Mouse (Mus musculus): ENCODE data around the gene Tjap1. TPM values are rescaled to one million over a fixed set of nuclear protein-coding genes. Genes with fewer than 3 reads are reported as not detected.

Gene Tjap1
- polyA plus RNA-seq, 1 experiment from 2014 or later = 34.6 TPM

DNA sequence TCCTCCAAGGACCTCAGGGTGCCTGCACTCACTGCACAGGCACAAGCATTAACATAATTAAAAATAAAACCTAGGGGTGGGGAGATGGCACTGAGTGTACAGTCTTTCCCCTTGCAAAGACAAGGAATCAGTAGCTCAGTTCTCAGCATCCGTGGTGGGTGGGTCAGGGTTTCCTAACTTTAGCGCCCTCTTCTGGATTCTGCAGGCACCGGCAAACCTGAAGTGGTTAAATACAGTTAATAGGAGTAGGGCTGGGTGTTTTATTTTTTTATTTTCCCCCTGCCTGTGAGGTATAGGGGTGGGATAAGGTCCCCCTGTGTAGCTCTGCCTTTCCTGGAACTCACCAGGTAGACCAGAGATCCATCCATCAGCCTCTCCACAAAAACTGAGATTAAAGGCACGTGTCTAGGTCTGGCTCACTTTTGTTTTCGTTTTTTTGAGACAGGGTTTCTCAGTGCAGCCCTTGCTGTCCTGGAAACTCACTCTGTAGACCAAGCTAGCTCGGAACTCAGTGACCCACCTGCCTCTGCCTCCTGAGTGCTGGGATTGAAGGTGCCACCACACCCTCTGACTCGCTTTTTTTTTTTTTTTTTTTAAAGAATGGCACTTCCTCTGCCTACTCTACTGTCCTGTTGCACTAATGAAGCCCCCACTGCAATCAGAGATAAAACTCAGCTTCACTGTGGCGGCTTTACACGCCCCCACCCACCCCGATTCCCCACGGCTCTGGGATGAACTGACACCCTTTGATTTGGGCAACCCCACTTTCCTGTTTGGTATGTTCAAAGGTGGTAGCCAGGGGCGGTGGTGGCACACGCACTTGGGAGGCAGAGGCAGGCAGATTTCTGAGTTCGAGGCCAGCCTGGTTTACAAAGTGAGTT, 30.0 kb downstream of the Tjap1 start:
- no peak for ATAC-seq (ENCODE audit: insufficient number of reproducible peaks, insufficient read depth, low FRiP score, low read depth)
- H3K4me1 ChIP-seq (ENCODE audit: control insufficient read depth in 2 of 2, insufficient read depth in 2 of 2, low read length in 2 of 2) = peaks cover 13 to 24% of the 10 kb centered on the region in 2 experiments
- no peak overlapping the region for H3K4me3 ChIP-seq (ENCODE audit: control insufficient read depth in 1 of 2, insufficient read depth in 1 of 2, low read depth in 1 of 2, low read length in 2 of 2)
- H3K9me3 ChIP-seq (ENCODE audit: control insufficient read depth, low read length) = no peaks in the 10 kb centered on the region
- H3K27ac ChIP-seq (replicated peaks in 1 of 2; ENCODE audit: control insufficient read depth in 1 of 2, insufficient read depth in 1 of 2, low read depth in 2 of 2, low read length in 2 of 2) = no peak overlapping the region
- peak overlapping the region; percentile 100 for H3K4me2 ChIP-seq (ENCODE audit: low read length)
- peak overlapping the region; percentile 65 for H3K9ac ChIP-seq (ENCODE audit: low read length)
- WGBS = 55% methylated on average over 14 of the region's 14 CpGs
- H3K27me3 ChIP-seq (ENCODE audit: control insufficient read depth, insufficient read depth, low read length) = peaks cover 16% of the 10 kb centered on the region
- peaks cover 43% of the 10 kb centered on the region for H3K36me3 ChIP-seq (ENCODE audit: control insufficient read depth, insufficient read depth, low read length)

- Histone ChIP-seq H3K4me3 (ENCODE audit: control insufficient read depth in 1 of 2, insufficient read depth in 1 of 2, low read depth in 1 of 2, low read length in 2 of 2) (no peak overlapping the region), H3K9me3 (ENCODE audit: control insufficient read depth, low read length) (no peaks in the 10 kb centered on the region), H3K9ac (ENCODE audit: low read length) (no peak overlapping the region), H3K4me2 (ENCODE audit: low read length) (no peak overlapping the region), H3K4me1 (ENCODE audit: control insufficient read depth in 2 of 2, insufficient read depth in 2 of 2, low read length in 2 of 2) (peaks cover 19 to 33% of the 10 kb centered on the region in 2 experiments), H3K27ac (replicated peaks in 1 of 2; ENCODE audit: control insufficient read depth in 1 of 2, insufficient read depth in 1 of 2, low read depth in 2 of 2, low read length in 2 of 2) (no peak overlapping the region), H3K36me3 (ENCODE audit: control insufficient read depth, insufficient read depth, low read length) (peaks cover 42% of the 10 kb centered on the region), H3K27me3 (ENCODE audit: control insufficient read depth, insufficient read depth, low read length) (peaks cover 16% of the 10 kb centered on the region)
- WGBS = 77% methylated on average over 7 of the region's 7 CpGs
- no peak for ATAC-seq (ENCODE audit: insufficient number of reproducible peaks, insufficient read depth, low FRiP score, low read depth)
These were observed 31.7 kb downstream of the Tjap1 start for GRCm38 (mm10) chr17:46251174-46251573.

DNA sequence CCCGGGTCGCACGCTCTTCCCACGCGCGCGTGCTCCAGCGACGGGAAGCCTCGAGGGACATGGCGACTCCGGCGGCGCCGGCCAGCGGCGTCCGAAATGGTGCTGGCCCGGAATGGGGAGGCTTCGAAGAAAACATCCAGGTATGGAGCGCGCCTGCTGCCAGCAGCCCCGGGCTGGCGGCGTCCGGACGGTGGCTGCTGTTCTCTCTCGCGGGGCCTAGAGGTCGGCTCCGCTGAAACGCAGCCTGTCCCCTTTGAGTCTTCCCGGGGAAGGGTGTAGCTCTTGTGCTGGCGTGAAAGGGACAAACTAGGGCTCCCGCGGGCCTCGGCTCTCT, 34.7 kb downstream of the Tjap1 start:
- Histone ChIP-seq H3K4me3 (ENCODE audit: control insufficient read depth in 1 of 2, insufficient read depth in 1 of 2, low read depth in 1 of 2, low read length in 2 of 2) (peak overlapping the region; percentile 81 to 90), H3K27me3 (ENCODE audit: control insufficient read depth, insufficient read depth, low read length) (no peaks in the 10 kb centered on the region), H3K36me3 (ENCODE audit: control insufficient read depth, insufficient read depth, low read length) (peaks cover 72% of the 10 kb centered on the region), H3K27ac (replicated peaks in 1 of 2; ENCODE audit: control insufficient read depth in 1 of 2, insufficient read depth in 1 of 2, low read depth in 2 of 2, low read length in 2 of 2) (peak overlapping the region; percentile 37 to 68), H3K9me3 (ENCODE audit: control insufficient read depth, low read length) (no peaks in the 10 kb centered on the region), H3K9ac (ENCODE audit: low read length) (peak overlapping the region; percentile 98), H3K4me2 (ENCODE audit: low read length) (peak overlapping the region; percentile 77), H3K4me1 (ENCODE audit: control insufficient read depth in 2 of 2, insufficient read depth in 2 of 2, low read length in 2 of 2) (peaks cover 14 to 22% of the 10 kb centered on the region in 2 experiments)
- WGBS = under 1% methylated on average over 37 of the region's 37 CpGs
- ATAC-seq (ENCODE audit: insufficient number of reproducible peaks, insufficient read depth, low FRiP score, low read depth) = peak; percentile 20

DNA sequence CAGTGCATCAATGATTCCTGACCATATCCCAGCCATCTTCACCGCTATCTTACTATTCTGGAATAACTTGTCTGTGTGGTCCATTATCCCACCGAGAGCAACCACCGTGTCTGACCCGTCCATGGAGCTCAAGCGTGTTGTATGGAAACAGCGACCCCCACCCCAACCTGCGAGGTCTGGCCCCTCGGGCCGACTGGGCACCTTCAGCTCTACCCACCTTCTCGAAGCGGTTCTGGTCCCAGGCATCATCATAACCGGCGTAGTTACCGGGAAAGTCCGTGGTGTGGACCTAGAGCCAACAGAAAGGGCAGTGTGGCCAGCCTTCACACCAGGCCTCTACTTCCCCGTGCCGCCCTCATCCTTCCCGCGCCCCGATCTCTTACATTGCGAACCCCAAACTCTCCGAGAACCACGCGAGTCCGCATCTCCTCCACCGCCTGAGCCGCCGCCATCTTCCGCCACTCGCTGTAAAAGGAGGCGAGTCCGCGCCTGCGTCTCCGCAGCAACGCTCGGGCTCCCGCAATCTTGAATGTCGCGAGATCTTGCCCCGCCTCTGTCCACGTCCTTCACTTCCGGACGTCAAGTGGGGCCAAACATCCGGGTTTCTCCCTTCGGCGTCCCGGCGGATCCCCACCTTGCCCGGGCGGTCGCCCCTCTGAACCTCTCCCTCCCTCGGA, 35.2 kb downstream of the Tjap1 start, which contains the start of the genes Polr1c and Yipf3:
Polr1c (minus strand) TSS at position 543 of the 677 bp plus-strand sequence.
Yipf3 (plus strand) TSS at position 569 of the 677 bp plus-strand sequence.
- under 1% methylated on average over 53 of the region's 53 CpGs for WGBS

DNA sequence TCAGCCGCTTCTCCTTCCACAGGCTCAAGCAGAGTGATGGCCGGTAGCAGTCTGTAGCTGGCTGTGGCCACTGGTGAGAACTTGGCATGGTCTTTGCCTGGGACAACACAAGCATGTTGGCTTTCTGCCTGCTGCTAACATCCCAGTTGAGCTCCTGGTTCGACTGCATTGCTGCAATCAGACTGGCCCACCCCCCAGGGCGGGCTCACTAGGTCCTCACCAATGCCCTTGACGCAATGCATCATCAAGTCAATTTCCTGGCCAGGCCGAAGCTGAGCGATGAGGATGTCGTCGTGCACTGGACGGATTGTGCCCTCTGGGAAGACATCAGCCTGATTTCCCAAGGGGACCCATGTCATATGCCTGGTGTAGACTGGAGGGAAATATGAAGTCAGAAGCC, 38.2 kb downstream of the Tjap1 start:
- Histone ChIP-seq H3K27me3 (ENCODE audit: control insufficient read depth, insufficient read depth, low read length) (no peaks in the 10 kb centered on the region), H3K9me3 (ENCODE audit: control insufficient read depth, low read length) (no peaks in the 10 kb centered on the region), H3K4me3 (ENCODE audit: control insufficient read depth in 1 of 2, insufficient read depth in 1 of 2, low read depth in 1 of 2, low read length in 2 of 2) (no peak overlapping the region), H3K9ac (ENCODE audit: low read length) (no peak overlapping the region), H3K27ac (replicated peaks in 1 of 2; ENCODE audit: control insufficient read depth in 1 of 2, insufficient read depth in 1 of 2, low read depth in 2 of 2, low read length in 2 of 2) (no peak overlapping the region), H3K36me3 (ENCODE audit: control insufficient read depth, insufficient read depth, low read length) (peaks cover 73% of the 10 kb centered on the region), H3K4me1 (ENCODE audit: control insufficient read depth in 2 of 2, insufficient read depth in 2 of 2, low read length in 2 of 2) (peaks cover 18 to 20% of the 10 kb centered on the region in 2 experiments), H3K4me2 (ENCODE audit: low read length) (no peak overlapping the region)
- ATAC-seq (ENCODE audit: insufficient number of reproducible peaks, insufficient read depth, low FRiP score, low read depth) = no peak
- WGBS = 78% methylated on average over 10 of the region's 10 CpGs

More for the DNA sequence above, 35.2 kb downstream of the Tjap1 start, which contains the start of the genes Polr1c and Yipf3:
- Histone ChIP-seq H3K27ac (replicated peaks in 1 of 2; ENCODE audit: control insufficient read depth in 1 of 2, insufficient read depth in 1 of 2, low read depth in 2 of 2, low read length in 2 of 2) (peak within 1 kb of the TSS; percentile 37 to 68), H3K4me3 (ENCODE audit: control insufficient read depth in 1 of 2, insufficient read depth in 1 of 2, low read depth in 1 of 2, low read length in 2 of 2) (peak within 1 kb of the TSS; percentile 81 to 90), H3K9ac (ENCODE audit: low read length) (peak within 1 kb of the TSS; percentile 98), H3K4me2 (ENCODE audit: low read length) (peak within 1 kb of the TSS; percentile 77), H3K9me3 (ENCODE audit: control insufficient read depth, low read length) (no peaks in the 10 kb centered on the region), H3K4me1 (ENCODE audit: control insufficient read depth in 2 of 2, insufficient read depth in 2 of 2, low read length in 2 of 2) (peaks cover 14 to 20% of the 10 kb centered on the region in 2 experiments), H3K36me3 (ENCODE audit: control insufficient read depth, insufficient read depth, low read length) (peaks cover 77% of the 10 kb centered on the region), H3K27me3 (ENCODE audit: control insufficient read depth, insufficient read depth, low read length) (no peaks in the 10 kb centered on the region)
- ATAC-seq (ENCODE audit: insufficient number of reproducible peaks, insufficient read depth, low FRiP score, low read depth) = peak; percentile 88

GRCm38 (mm10) chr17:46243624-46244023, 39.2 kb downstream of the Tjap1 start:
- H3K36me3 ChIP-seq (ENCODE audit: control insufficient read depth, insufficient read depth, low read length) = peaks cover 74% of the 10 kb centered on the region
- no peak overlapping the region for H3K9ac ChIP-seq (ENCODE audit: low read length)
- H3K27ac ChIP-seq (replicated peaks in 1 of 2; ENCODE audit: control insufficient read depth in 1 of 2, insufficient read depth in 1 of 2, low read depth in 2 of 2, low read length in 2 of 2) = no peak overlapping the region
- no peak overlapping the region for H3K4me2 ChIP-seq (ENCODE audit: low read length)
- peaks cover 15% of the 10 kb centered on the region in 2 experiments for H3K4me1 ChIP-seq (ENCODE audit: control insufficient read depth in 2 of 2, insufficient read depth in 2 of 2, low read length in 2 of 2)
- H3K4me3 ChIP-seq (ENCODE audit: control insufficient read depth in 1 of 2, insufficient read depth in 1 of 2, low read depth in 1 of 2, low read length in 2 of 2) = no peak overlapping the region
- H3K27me3 ChIP-seq (ENCODE audit: control insufficient read depth, insufficient read depth, low read length) = no peaks in the 10 kb centered on the region
- no peaks in the 10 kb centered on the region for H3K9me3 ChIP-seq (ENCODE audit: control insufficient read depth, low read length)
- WGBS = 82% methylated on average over 2 of the region's 2 CpGs
- ATAC-seq (ENCODE audit: insufficient number of reproducible peaks, insufficient read depth, low FRiP score, low read depth) = no peak

DNA sequence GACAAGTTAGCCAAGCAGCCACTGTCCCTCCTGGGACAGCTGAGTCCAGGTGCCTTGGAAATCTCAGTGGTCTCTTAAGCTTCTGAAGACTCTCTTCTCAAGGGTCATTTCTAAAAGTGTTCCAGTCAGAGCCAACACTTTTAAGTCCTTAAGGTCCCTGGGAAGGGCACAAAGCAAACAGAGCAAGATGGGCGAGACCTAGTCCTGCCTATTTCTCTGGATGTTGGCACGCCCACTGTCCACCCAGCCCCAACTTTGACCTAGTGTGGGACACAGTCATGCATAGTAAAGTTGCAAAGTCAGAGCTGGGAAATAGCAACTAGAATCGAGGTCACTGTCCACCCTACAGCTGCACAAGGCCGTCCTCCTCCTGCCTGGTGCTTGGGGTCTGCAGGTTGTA, 39.8 kb downstream of the Tjap1 start:
- Histone ChIP-seq H3K4me3 (ENCODE audit: control insufficient read depth in 1 of 2, insufficient read depth in 1 of 2, low read depth in 1 of 2, low read length in 2 of 2) (no peak overlapping the region), H3K4me1 (ENCODE audit: control insufficient read depth in 2 of 2, insufficient read depth in 2 of 2, low read length in 2 of 2) (peaks cover 14 to 21% of the 10 kb centered on the region in 2 experiments), H3K27me3 (ENCODE audit: control insufficient read depth, insufficient read depth, low read length) (no peaks in the 10 kb centered on the region), H3K36me3 (ENCODE audit: control insufficient read depth, insufficient read depth, low read length) (peaks cover 79% of the 10 kb centered on the region), H3K9me3 (ENCODE audit: control insufficient read depth, low read length) (no peaks in the 10 kb centered on the region), H3K27ac (replicated peaks in 1 of 2; ENCODE audit: control insufficient read depth in 1 of 2, insufficient read depth in 1 of 2, low read depth in 2 of 2, low read length in 2 of 2) (no peak overlapping the region), H3K4me2 (ENCODE audit: low read length) (no peak overlapping the region), H3K9ac (ENCODE audit: low read length) (no peak overlapping the region)
- WGBS = 94% methylated on average over 4 of the region's 4 CpGs
- no peak for ATAC-seq (ENCODE audit: insufficient number of reproducible peaks, insufficient read depth, low FRiP score, low read depth)

Data from heart, embryonic 14.5 days (tissue).